Mouse (Mus musculus): ENCODE data around the gene Gm20865.
"Not testable (repeated sequence)": the region's sequence is repeated elsewhere in the genome, so short reads cannot be mapped to it uniquely, and the experiment has no call there.

The Gm20865 gene

GRCm38 (mm10) chrY:21241275-21241674, at the start of gene Gm20865:
Gene Gm20865, plus strand, starts transcription at chrY:21241575.
- not testable (repeated sequence) for DNase-seq (ENCODE audit: low read depth, low spot score)

All from retina, postnatal 7 days (tissue).